In the genomic region with DNA sequence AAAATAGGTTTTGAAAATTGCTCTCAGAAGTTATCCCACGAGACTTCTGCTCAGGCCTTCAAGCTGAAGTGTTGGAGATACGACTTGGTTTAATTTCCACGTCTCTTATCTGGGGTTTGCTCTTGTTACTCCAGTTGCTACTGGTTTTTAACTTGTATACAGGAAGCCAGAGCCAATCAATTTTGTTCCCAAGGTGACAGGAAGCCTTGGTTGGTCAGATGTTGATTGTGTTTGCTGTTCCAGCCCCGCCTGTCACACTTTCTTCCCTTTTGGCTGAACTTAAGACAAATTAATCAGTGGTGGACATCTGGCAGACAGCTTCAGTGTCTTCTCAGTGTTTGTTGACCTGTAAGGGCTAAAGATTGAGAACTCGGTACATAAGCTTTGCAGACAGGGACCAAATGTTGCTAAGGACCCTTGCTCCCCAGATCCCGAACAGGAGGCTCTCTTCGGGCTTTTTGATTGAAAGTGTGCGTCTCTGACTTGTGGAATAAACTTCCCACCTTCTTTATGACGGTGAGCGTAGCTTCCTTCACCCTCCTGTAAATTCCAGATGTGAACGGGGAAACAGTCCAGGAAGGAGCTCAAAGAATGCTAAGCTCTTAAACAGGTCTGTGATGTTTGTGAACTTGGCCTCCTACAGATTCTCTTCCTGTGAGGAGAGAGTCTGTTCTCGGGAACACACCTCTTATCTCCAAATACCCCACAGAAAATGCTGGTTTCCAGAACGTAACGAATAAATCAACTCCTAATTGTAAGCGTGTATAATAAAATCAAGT, we compare ENCODE assay signal across 11 mouse cellular contexts.
DNase-seq lines count a peak whose midpoint lies in the region; ATAC-seq and TF ChIP-seq lines count a peak whose summit lies in the region.
"Had no signal": no experiment of that assay in that cellular context is flagged by ENCODE, and none has a peak within 500 bp of the region (broad histone marks: within the 10 kb centered on the region; RNA-seq: fewer than 3 reads in every experiment).

No protein-coding gene starts in this region.

- H3K4me3 ChIP-seq in stomach, embryonic 15.5 days (replicated peaks), result no peak overlapping the region
- no peak overlapping the region for H3K4me3 ChIP-seq in stomach, postnatal 0 days (ENCODE audit: low read depth, low read length)
- no peak overlapping the region for H3K4me3 ChIP-seq in liver, embryonic 12.5 days
- no peak overlapping the region for H3K4me3 ChIP-seq in neural tube, embryonic 15.5 days (replicated peaks)
- H3K4me3 ChIP-seq: erythroblast, embryonic 14.5 days; hindbrain, embryonic 13.5 days; limb, embryonic 12.5 days had no signal

- TF ChIP-seq EP300 in stomach, postnatal 0 days (optimal IDR thresholded peaks at IDR 0.05), result no peak

- WGBS in stomach, embryonic 15.5 days, result 19% methylated on average over 15 of the region's 15 CpGs
- WGBS in stomach, postnatal 0 days, result 26% methylated on average over 15 of the region's 15 CpGs
- WGBS in liver, embryonic 12.5 days (ENCODE audit: insufficient replicate concordance), result 17% methylated on average over 15 of the region's 15 CpGs
- WGBS in neural tube, embryonic 15.5 days, result 68% methylated on average over 15 of the region's 15 CpGs

- H3K9ac ChIP-seq in stomach, embryonic 15.5 days, result no peak overlapping the region
- no peak overlapping the region for H3K9ac ChIP-seq in stomach, postnatal 0 days (ENCODE audit: low read length)
- H3K9ac ChIP-seq in liver, embryonic 12.5 days, result no peak overlapping the region
- no peak overlapping the region for H3K9ac ChIP-seq in neural tube, embryonic 15.5 days (replicated peaks)
- H3K9ac ChIP-seq: hindbrain, embryonic 13.5 days; limb, embryonic 12.5 days had no signal

- no peaks in the 10 kb centered on the region for H3K27me3 ChIP-seq in stomach, embryonic 15.5 days (replicated peaks)
- no peaks in the 10 kb centered on the region for H3K27me3 ChIP-seq in stomach, postnatal 0 days (ENCODE audit: control insufficient read depth, insufficient read depth, low read length)
- H3K27me3 ChIP-seq in liver, embryonic 12.5 days (replicated peaks), result no peaks in the 10 kb centered on the region
- no peaks in the 10 kb centered on the region for H3K27me3 ChIP-seq in neural tube, embryonic 15.5 days (replicated peaks)
- H3K27me3 ChIP-seq: hindbrain, embryonic 13.5 days had no signal

- no peaks in the 10 kb centered on the region for H3K9me3 ChIP-seq in stomach, embryonic 15.5 days
- no peaks in the 10 kb centered on the region for H3K9me3 ChIP-seq in stomach, postnatal 0 days (ENCODE audit: control insufficient read depth, low read length)
- H3K9me3 ChIP-seq in liver, embryonic 12.5 days (replicated peaks), result no peaks in the 10 kb centered on the region
- H3K9me3 ChIP-seq in neural tube, embryonic 15.5 days (replicated peaks), result no peaks in the 10 kb centered on the region
- H3K9me3 ChIP-seq: hindbrain, embryonic 13.5 days; limb, embryonic 12.5 days had no signal

- 0 out of 2 replicates have a peak, but pooled peaks cover 2% of the 10 kb centered on the region for H3K4me1 ChIP-seq in stomach, embryonic 15.5 days
- no peaks in the 10 kb centered on the region for H3K4me1 ChIP-seq in stomach, postnatal 0 days (replicated peaks; ENCODE audit: control insufficient read depth, insufficient read depth)
- peaks cover 20% of the 10 kb centered on the region for H3K4me1 ChIP-seq in liver, embryonic 12.5 days
- peaks cover 7% of the 10 kb centered on the region; the same call in 1 of the 2 replicates for H3K4me1 ChIP-seq in neural tube, embryonic 15.5 days
- H3K4me1 ChIP-seq: hindbrain, embryonic 13.5 days had no signal

- no peak for TF ChIP-seq CTCF in stomach, postnatal 0 days (IDR thresholded peaks at IDR 0.05; ENCODE audit: low read depth)

- ATAC-seq in stomach, embryonic 15.5 days (ENCODE audit: insufficient read depth, low FRiP score, low read depth), result peak; percentile 58; the same call in 1 of the 2 replicates
- no peak for ATAC-seq in stomach, postnatal 0 days (ENCODE audit: low FRiP score, low TSS enrichment)
- ATAC-seq in liver, embryonic 12.5 days, result peak; percentile 86
- no peak for ATAC-seq in neural tube, embryonic 15.5 days (ENCODE audit: low FRiP score)
- ATAC-seq in cerebellum, adult (ENCODE audit: insufficient number of reproducible peaks, low FRiP score, low TSS enrichment), result no peak

- H3K36me3 ChIP-seq in stomach, embryonic 15.5 days, result no peaks in the 10 kb centered on the region
- H3K36me3 ChIP-seq in stomach, postnatal 0 days (ENCODE audit: control insufficient read depth, insufficient read depth, low read length), result no peaks in the 10 kb centered on the region
- no peaks in the 10 kb centered on the region for H3K36me3 ChIP-seq in liver, embryonic 12.5 days
- H3K36me3 ChIP-seq in neural tube, embryonic 15.5 days, result no peaks in the 10 kb centered on the region
- H3K36me3 ChIP-seq: hindbrain, embryonic 13.5 days; limb, embryonic 12.5 days had no signal

- no peak overlapping the region for H3K4me2 ChIP-seq in stomach, embryonic 15.5 days
- no peak overlapping the region for H3K4me2 ChIP-seq in stomach, postnatal 0 days (replicated peaks; ENCODE audit: low read depth)
- peak overlapping the region; percentile 5 for H3K4me2 ChIP-seq in liver, embryonic 12.5 days
- H3K4me2 ChIP-seq in neural tube, embryonic 15.5 days, result no peak overlapping the region
- H3K4me2 ChIP-seq: hindbrain, embryonic 13.5 days; limb, embryonic 12.5 days had no signal

- no peak for DNase-seq in stomach, postnatal 0 days (ENCODE audit: low spot score)
- peak; percentile 33 for DNase-seq in heart, postnatal 4 days
- DNase-seq in layer of hippocampus, postnatal 10 days (ENCODE audit: low spot score in 2 of 2), result no peak
- DNase-seq in thymus, postnatal 0 days (ENCODE audit: low spot score), result no peak

- H3K27ac ChIP-seq in stomach, embryonic 15.5 days, result no peak overlapping the region
- H3K27ac ChIP-seq in stomach, postnatal 0 days (replicated peaks), result no peak overlapping the region
- no peak overlapping the region for H3K27ac ChIP-seq in liver, embryonic 12.5 days
- H3K27ac ChIP-seq in neural tube, embryonic 15.5 days (replicated peaks), result no peak overlapping the region
- H3K27ac ChIP-seq: hindbrain, embryonic 13.5 days; limb, embryonic 12.5 days had no signal

Comparison
In these comparisons a context has a peak if more than half of its experiments do, and no peak if none do; other contexts are left out.
1. ATAC-seq: peak in stomach, embryonic 15.5 days (single experiment) and liver, embryonic 12.5 days (single experiment); none in stomach, postnatal 0 days (single experiment), neural tube, embryonic 15.5 days (single experiment) and cerebellum, adult (single experiment).